Mouse (Mus musculus): ENCODE measurements around the gene Nxn. TPM values are rescaled to one million over a fixed set of nuclear protein-coding genes. Genes with fewer than 3 reads are reported as not detected.

The Nxn gene
- total and polyA plus RNA-seq, 2 experiments from 2014 or later = 12.7 to 22.1 TPM

- Histone ChIP-seq H3K4me3 (ENCODE audit: low read depth, low read length) (no peak overlapping the region), H3K9ac (no peak overlapping the region), H3K27ac (ENCODE audit: low read depth, low read length) (no peak overlapping the region), H3K36me3 (ENCODE audit: insufficient read depth) (no peaks in the 10 kb centered on the region), H3K4me2 (ENCODE audit: low read depth) (no peak overlapping the region), H3K9me3 (ENCODE audit: low read length) (no peaks in the 10 kb centered on the region), H3K27me3 (ENCODE audit: insufficient read depth, low read length) (no peaks in the 10 kb centered on the region), H3K4me1 (ENCODE audit: insufficient read depth) (no peaks in the 10 kb centered on the region)
- no peak for TF ChIP-seq CTCF (IDR thresholded peaks at IDR 0.05; ENCODE audit: low read depth)
- no peak for ATAC-seq
- WGBS = 19% methylated on average over 7 of the region's 7 CpGs
- DNase-seq = no peak
These were observed 10.2 kb downstream of the Nxn start for GRCm38 (mm10) chr11:76388711-76389110.

GRCm38 (mm10) chr11:76387097-76387496, 11.8 kb downstream of the Nxn start:
- H3K9ac ChIP-seq = no peak overlapping the region
- no peaks in the 10 kb centered on the region for H3K36me3 ChIP-seq (ENCODE audit: insufficient read depth)
- H3K4me1 ChIP-seq (ENCODE audit: insufficient read depth) = no peaks in the 10 kb centered on the region
- 85% methylated on average over 1 of the region's 1 CpGs for WGBS
- DNase-seq (no peak), ATAC-seq (no peak)
- no peak overlapping the region for H3K4me2 ChIP-seq (ENCODE audit: low read depth)
- no peaks in the 10 kb centered on the region for H3K27me3 ChIP-seq (ENCODE audit: insufficient read depth, low read length)
- H3K9me3 ChIP-seq (ENCODE audit: low read length) = no peaks in the 10 kb centered on the region
- peak; percentile 46; the same call in 1 of the 2 replicates for TF ChIP-seq CTCF (IDR thresholded peaks at IDR 0.05; ENCODE audit: low read depth)
- no peak overlapping the region for H3K4me3 ChIP-seq (ENCODE audit: low read depth, low read length)
- H3K27ac ChIP-seq (ENCODE audit: low read depth, low read length) = no peak overlapping the region

- TF ChIP-seq CTCF (IDR thresholded peaks at IDR 0.05; ENCODE audit: low read depth) = no peak
- H3K27me3 ChIP-seq (ENCODE audit: insufficient read depth, low read length) = no peaks in the 10 kb centered on the region
- DNase-seq (no peak), ATAC-seq (no peak)
- H3K36me3 ChIP-seq (ENCODE audit: insufficient read depth) = no peaks in the 10 kb centered on the region
- H3K4me3 ChIP-seq (ENCODE audit: low read depth, low read length) = no peak overlapping the region
- 23% methylated on average over 3 of the region's 3 CpGs for WGBS
- H3K4me1 ChIP-seq (ENCODE audit: insufficient read depth) = no peaks in the 10 kb centered on the region
- no peak overlapping the region for H3K4me2 ChIP-seq (ENCODE audit: low read depth)
- no peak overlapping the region for H3K9ac ChIP-seq
- H3K27ac ChIP-seq (ENCODE audit: low read depth, low read length) = no peak overlapping the region
- H3K9me3 ChIP-seq (ENCODE audit: low read length) = no peaks in the 10 kb centered on the region
These were observed 13.2 kb downstream of the Nxn start for GRCm38 (mm10) chr11:76385746-76386145.

GRCm38 (mm10) chr11:76385017-76385416, 13.9 kb downstream of the Nxn start:
- 0 out of 2 replicates have a peak overlapping the region, but pooled peaks have one; percentile 23 for H3K27ac ChIP-seq (ENCODE audit: low read depth, low read length)
- TF ChIP-seq CTCF (IDR thresholded peaks at IDR 0.05; ENCODE audit: low read depth) = no peak
- DNase-seq (no peak), ATAC-seq (peak; percentile 47)
- H3K9me3 ChIP-seq (ENCODE audit: low read length) = no peaks in the 10 kb centered on the region
- no peaks in the 10 kb centered on the region for H3K4me1 ChIP-seq (ENCODE audit: insufficient read depth)
- WGBS = 27% methylated on average over 4 of the region's 4 CpGs
- H3K36me3 ChIP-seq (ENCODE audit: insufficient read depth) = no peaks in the 10 kb centered on the region
- H3K4me2 ChIP-seq (ENCODE audit: low read depth) = no peak overlapping the region
- no peaks in the 10 kb centered on the region for H3K27me3 ChIP-seq (ENCODE audit: insufficient read depth, low read length)
- H3K9ac ChIP-seq = no peak overlapping the region
- H3K4me3 ChIP-seq (ENCODE audit: low read depth, low read length) = no peak overlapping the region

- no peaks in the 10 kb centered on the region for H3K27me3 ChIP-seq (ENCODE audit: insufficient read depth, low read length)
- peak; percentile 58 for DNase-seq
These were observed 14.6 kb downstream of the Nxn start for GRCm38 (mm10) chr11:76384307-76384706.

GRCm38 (mm10) chr11:76382711-76383324, 16.1 kb downstream of the Nxn start:
- Histone ChIP-seq H3K4me1 (ENCODE audit: insufficient read depth) (no peaks in the 10 kb centered on the region), H3K4me3 (ENCODE audit: low read depth, low read length) (no peak overlapping the region), H3K27me3 (ENCODE audit: insufficient read depth, low read length) (no peaks in the 10 kb centered on the region), H3K36me3 (ENCODE audit: insufficient read depth) (no peaks in the 10 kb centered on the region), H3K27ac (ENCODE audit: low read depth, low read length) (no peak overlapping the region), H3K4me2 (ENCODE audit: low read depth) (no peak overlapping the region), H3K9me3 (ENCODE audit: low read length) (no peaks in the 10 kb centered on the region), H3K9ac (no peak overlapping the region)
- no peak for ATAC-seq
- DNase-seq = no peak
- TF ChIP-seq CTCF (IDR thresholded peaks at IDR 0.05; ENCODE audit: low read depth) = no peak
- WGBS = 16% methylated on average over 13 of the region's 13 CpGs

More at GRCm38 (mm10) chr11:76384307-76384706, 14.6 kb downstream of the Nxn start:
- Histone ChIP-seq H3K9ac (no peak overlapping the region), H3K4me3 (ENCODE audit: low read depth, low read length) (no peak overlapping the region), H3K9me3 (ENCODE audit: low read length) (no peaks in the 10 kb centered on the region), H3K4me1 (ENCODE audit: insufficient read depth) (no peaks in the 10 kb centered on the region), H3K36me3 (ENCODE audit: insufficient read depth) (no peaks in the 10 kb centered on the region), H3K27ac (ENCODE audit: low read depth, low read length) (no peak overlapping the region), H3K4me2 (ENCODE audit: low read depth) (no peak overlapping the region)
- no peak for ATAC-seq
- 32% methylated on average over 5 of the region's 5 CpGs for whole genome bisulfite sequencing
- TF ChIP-seq CTCF (IDR thresholded peaks at IDR 0.05; ENCODE audit: low read depth) = no peak

- H3K9ac ChIP-seq = no peak overlapping the region
- DNase-seq = no peak
- H3K4me1 ChIP-seq (ENCODE audit: insufficient read depth) = no peaks in the 10 kb centered on the region
- no peak for TF ChIP-seq CTCF (IDR thresholded peaks at IDR 0.05; ENCODE audit: low read depth)
- H3K27ac ChIP-seq (ENCODE audit: low read depth, low read length) = no peak overlapping the region
- H3K36me3 ChIP-seq (ENCODE audit: insufficient read depth) = no peaks in the 10 kb centered on the region
- no peak overlapping the region for H3K4me2 ChIP-seq (ENCODE audit: low read depth)
- no peak overlapping the region for H3K4me3 ChIP-seq (ENCODE audit: low read depth, low read length)
- 83% methylated on average over 15 of the region's 15 CpGs for WGBS
- no peaks in the 10 kb centered on the region for H3K9me3 ChIP-seq (ENCODE audit: low read length)
- H3K27me3 ChIP-seq (ENCODE audit: insufficient read depth, low read length) = no peaks in the 10 kb centered on the region; the same call in 1 of the 2 replicates
- ATAC-seq = no peak
These were observed 17.6 kb downstream of the Nxn start for GRCm38 (mm10) chr11:76381201-76381885.

Measured in forebrain, postnatal 0 days (tissue).